Mouse (Mus musculus): Measurements from ENCODE around the gene Smurf1. TPM values are rescaled to one million over a fixed set of nuclear protein-coding genes. Genes with fewer than 3 reads are reported as not detected.

Smurf1 gene
- polyA plus RNA-seq, 1 experiment from 2014 or later: 25.8 TPM

DNA sequence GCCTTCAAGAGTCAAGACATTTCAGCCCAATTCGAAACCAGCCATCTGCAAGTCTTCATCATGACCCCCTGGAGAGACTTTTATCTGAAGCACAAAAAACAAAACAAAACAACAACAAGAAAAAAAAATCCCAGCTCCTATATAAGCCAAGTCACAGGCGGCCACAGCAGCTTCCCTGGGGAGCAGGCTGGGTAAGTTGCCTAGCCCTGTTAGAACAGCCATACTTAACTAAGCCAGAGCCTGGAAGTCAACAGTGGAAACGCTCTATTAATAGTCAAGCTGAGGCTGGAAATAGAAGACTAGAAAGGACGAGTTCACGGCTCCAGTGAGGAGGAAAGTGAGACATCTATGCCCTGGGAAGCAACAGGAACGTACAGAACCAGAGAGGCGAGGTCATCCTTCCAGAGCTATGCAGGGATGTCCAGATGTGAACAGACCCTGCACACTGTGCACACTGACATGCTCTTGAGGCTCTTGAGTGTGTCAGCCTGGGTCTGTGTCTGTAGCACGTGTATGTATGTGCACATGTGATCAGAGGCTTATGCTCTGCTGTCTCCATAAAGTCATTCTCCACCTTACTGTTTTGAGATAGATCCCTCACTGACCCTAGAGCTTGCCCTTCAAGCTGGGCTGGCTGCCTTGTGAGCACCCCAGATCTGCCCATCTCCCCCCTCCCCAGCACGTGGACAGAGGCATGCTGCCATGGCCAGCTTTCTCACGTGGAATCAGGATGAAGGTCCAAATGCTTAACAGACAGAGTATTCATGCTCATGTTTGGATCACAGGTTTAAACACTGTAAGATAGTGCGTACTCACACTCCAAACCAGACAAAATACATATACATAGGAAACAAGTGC lies 36.6 kb downstream of the Smurf1 start:
- Histone ChIP-seq H3K4me2 (no peak overlapping the region), H3K27ac (replicated peaks) (no peak overlapping the region), H3K9ac (no peak overlapping the region), H3K4me3 (no peak overlapping the region), H3K36me3 (no peaks in the 10 kb centered on the region; the same call in 1 of the 2 replicates), H3K4me1 (replicated peaks) (peaks cover 29% of the 10 kb centered on the region), H3K9me3 (no peaks in the 10 kb centered on the region), H3K27me3 (no peaks in the 10 kb centered on the region)
- no peak for ATAC-seq (ENCODE audit: low read depth)
- 65% methylated on average over 11 of the region's 11 CpGs for WGBS

DNA sequence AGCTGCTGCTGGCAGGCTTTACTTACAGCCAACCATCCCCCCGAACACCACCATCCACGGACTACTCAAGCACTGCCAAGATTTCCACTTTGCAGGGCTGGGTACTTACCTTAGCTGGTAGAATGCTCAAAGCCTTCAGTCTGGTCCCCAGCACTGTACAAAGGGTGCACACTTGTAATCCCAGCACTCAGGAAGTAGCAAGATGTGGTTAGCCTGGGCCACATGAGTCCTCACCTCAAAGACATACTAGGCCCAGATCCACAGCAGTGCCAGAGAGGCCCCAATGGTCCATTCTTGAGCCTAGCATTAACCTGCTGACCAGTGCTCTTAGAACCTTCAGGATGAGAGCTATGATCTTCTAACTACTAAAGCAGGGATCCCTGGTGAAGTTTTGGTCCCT lies 39.4 kb downstream of the Smurf1 start:
- no peaks in the 10 kb centered on the region for H3K9me3 ChIP-seq
- no peak overlapping the region for H3K9ac ChIP-seq
- no peak overlapping the region for H3K4me3 ChIP-seq
- WGBS: 91% methylated on average over 2 of the region's 2 CpGs
- no peak for ATAC-seq (ENCODE audit: low read depth)
- no peak overlapping the region for H3K4me2 ChIP-seq
- H3K27me3 ChIP-seq: no peaks in the 10 kb centered on the region
- no peak overlapping the region for H3K27ac ChIP-seq (replicated peaks)
- H3K36me3 ChIP-seq: no peaks in the 10 kb centered on the region; the same call in 1 of the 2 replicates
- H3K4me1 ChIP-seq (replicated peaks): peaks cover 48% of the 10 kb centered on the region

DNA sequence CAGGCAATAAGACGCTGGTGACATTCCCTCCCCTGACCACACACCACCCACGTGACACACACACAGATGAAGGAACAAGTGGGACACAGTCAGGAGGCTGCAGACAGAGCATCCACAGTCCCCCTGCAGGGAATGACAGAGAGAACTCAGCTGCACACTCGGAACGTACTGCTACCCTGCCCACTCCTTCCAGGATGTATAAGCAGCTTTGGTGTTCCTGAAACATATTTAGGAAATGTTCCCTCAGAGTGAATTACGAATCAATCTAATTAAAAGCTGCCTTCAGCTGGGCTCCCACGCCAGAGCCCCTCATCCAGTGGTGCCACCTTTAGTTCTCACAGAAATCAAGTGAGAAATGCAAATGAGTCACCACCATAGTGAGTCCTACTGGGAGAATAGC lies 42.3 kb downstream of the Smurf1 start:
- Histone ChIP-seq H3K4me3 (no peak overlapping the region), H3K4me1 (replicated peaks) (peaks cover 56% of the 10 kb centered on the region), H3K27me3 (no peaks in the 10 kb centered on the region), H3K9me3 (no peaks in the 10 kb centered on the region), H3K36me3 (no peaks in the 10 kb centered on the region; the same call in 1 of the 2 replicates), H3K9ac (no peak overlapping the region), H3K27ac (replicated peaks) (no peak overlapping the region), H3K4me2 (no peak overlapping the region)
- WGBS: 41% methylated on average over 6 of the region's 6 CpGs
- no peak for ATAC-seq (ENCODE audit: low read depth)

DNA sequence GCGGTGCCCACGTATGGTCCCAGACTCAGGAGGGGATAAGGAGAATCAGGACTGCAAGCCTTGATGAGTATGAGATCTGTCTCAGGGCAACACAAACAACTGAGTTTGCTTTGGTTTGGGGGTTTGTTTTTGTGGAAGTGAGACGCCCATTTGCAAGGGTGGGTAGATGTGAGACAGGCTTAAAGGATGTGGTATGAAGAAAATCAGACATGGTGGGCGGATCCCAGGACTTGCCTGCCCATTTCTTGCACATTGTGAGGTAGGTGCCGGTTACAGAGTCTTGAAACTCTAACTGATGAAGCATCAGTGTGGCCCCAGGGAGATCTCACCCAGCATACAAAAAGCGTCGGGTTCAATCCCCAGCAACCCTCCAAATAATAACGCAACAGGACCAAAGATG lies 45.9 kb downstream of the Smurf1 start:
- ATAC-seq (ENCODE audit: low read depth): no peak
- Histone ChIP-seq H3K4me1 (replicated peaks) (peaks cover 65% of the 10 kb centered on the region), H3K4me2 (no peak overlapping the region), H3K9ac (no peak overlapping the region), H3K27me3 (no peaks in the 10 kb centered on the region), H3K4me3 (no peak overlapping the region), H3K9me3 (no peaks in the 10 kb centered on the region), H3K36me3 (no peaks in the 10 kb centered on the region), H3K27ac (replicated peaks) (no peak overlapping the region)
- 89% methylated on average over 8 of the region's 8 CpGs for WGBS

DNA sequence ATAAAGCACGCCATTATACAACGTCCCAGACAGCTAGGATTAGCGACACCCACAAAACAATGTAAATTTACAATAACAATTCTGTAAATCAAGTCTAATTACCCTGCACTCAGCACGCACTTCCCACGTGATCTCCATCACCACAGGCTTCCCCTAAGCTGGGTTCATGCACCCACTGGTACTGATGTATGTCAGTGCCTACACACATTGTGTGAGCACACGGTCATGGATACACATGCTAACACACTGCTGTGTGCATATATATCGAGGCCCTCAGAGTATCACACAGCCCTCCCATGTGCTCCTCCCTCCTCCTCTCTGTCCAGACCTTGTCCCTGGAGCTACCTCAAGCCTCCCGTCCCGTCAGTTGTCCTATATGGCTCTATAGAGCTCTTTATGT lies 46.5 kb downstream of the Smurf1 start:
- Histone ChIP-seq H3K9me3 (no peaks in the 10 kb centered on the region), H3K27me3 (no peaks in the 10 kb centered on the region), H3K36me3 (no peaks in the 10 kb centered on the region), H3K9ac (peak overlapping the region; percentile 35; the same call in 1 of the 2 replicates), H3K4me3 (no peak overlapping the region), H3K4me2 (no peak overlapping the region), H3K27ac (replicated peaks) (0 out of 2 replicates have a peak overlapping the region, but pooled peaks have one; percentile 39), H3K4me1 (replicated peaks) (peaks cover 71% of the 10 kb centered on the region)
- ATAC-seq (ENCODE audit: low read depth): peak; percentile 65
- 54% methylated on average over 9 of the region's 9 CpGs for WGBS

GRCm38 (mm10) chr5:144918204-144918603 lies 47.4 kb downstream of the Smurf1 start:
- H3K27ac ChIP-seq (replicated peaks): no peak overlapping the region
- no peak for ATAC-seq (ENCODE audit: low read depth)
- H3K36me3 ChIP-seq: no peaks in the 10 kb centered on the region
- H3K4me2 ChIP-seq: no peak overlapping the region
- no peak overlapping the region for H3K4me3 ChIP-seq
- no peak overlapping the region for H3K9ac ChIP-seq
- H3K9me3 ChIP-seq: no peaks in the 10 kb centered on the region
- H3K27me3 ChIP-seq: no peaks in the 10 kb centered on the region
- peaks cover 66% of the 10 kb centered on the region for H3K4me1 ChIP-seq (replicated peaks)
- 81% methylated on average over 8 of the region's 8 CpGs for WGBS

DNA sequence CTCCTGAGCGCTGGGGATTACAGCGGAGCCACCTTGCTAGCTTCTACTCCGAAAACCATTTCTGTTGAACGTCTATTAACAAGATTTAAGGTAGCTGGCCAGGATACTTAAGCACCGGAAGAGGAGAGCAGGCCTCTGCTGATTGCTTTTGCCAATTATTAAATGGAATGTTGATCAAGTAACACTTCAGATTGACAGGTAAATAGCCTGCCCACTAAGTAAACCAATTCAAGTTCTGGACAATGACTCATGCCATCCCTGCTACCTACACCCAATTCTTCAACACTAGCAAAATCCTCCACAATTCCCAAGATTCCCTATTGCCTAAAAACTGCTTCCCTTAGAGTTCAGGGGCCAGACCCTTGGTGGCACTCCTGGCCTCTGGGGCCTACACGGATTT lies 48.5 kb downstream of the Smurf1 start:
- Histone ChIP-seq H3K4me2 (no peak overlapping the region), H3K4me1 (replicated peaks) (peaks cover 64% of the 10 kb centered on the region), H3K36me3 (no peaks in the 10 kb centered on the region), H3K27ac (replicated peaks) (no peak overlapping the region), H3K4me3 (no peak overlapping the region), H3K9me3 (no peaks in the 10 kb centered on the region), H3K9ac (no peak overlapping the region), H3K27me3 (no peaks in the 10 kb centered on the region)
- ATAC-seq (ENCODE audit: low read depth): no peak
- WGBS: 89% methylated on average over 6 of the region's 6 CpGs

DNA sequence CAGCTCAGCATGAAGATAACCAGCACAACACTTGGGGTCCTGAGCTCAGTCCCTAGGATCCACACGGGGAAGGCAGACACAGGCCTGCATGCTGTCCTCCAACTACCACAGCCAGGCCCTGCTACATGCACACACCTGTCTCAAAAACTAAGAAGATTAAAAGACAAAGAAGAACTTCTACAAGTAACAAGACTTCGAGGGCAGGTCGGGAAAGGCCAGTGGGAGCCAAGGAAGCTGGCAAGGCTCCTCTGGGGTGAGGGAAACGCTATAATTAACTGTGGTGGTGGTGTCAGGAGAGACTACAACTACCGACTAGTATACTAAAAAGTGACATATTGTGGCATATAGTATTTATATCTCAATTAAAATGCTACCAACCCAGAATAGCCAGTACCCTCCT lies 49.8 kb downstream of the Smurf1 start:
- Histone ChIP-seq H3K36me3 (no peaks in the 10 kb centered on the region), H3K4me3 (no peak overlapping the region), H3K4me1 (replicated peaks) (peaks cover 65% of the 10 kb centered on the region), H3K27me3 (no peaks in the 10 kb centered on the region), H3K4me2 (no peak overlapping the region), H3K9ac (no peak overlapping the region), H3K27ac (replicated peaks) (no peak overlapping the region), H3K9me3 (no peaks in the 10 kb centered on the region)
- no peak for ATAC-seq (ENCODE audit: low read depth)
- WGBS: 84% methylated on average over 5 of the region's 5 CpGs

DNA sequence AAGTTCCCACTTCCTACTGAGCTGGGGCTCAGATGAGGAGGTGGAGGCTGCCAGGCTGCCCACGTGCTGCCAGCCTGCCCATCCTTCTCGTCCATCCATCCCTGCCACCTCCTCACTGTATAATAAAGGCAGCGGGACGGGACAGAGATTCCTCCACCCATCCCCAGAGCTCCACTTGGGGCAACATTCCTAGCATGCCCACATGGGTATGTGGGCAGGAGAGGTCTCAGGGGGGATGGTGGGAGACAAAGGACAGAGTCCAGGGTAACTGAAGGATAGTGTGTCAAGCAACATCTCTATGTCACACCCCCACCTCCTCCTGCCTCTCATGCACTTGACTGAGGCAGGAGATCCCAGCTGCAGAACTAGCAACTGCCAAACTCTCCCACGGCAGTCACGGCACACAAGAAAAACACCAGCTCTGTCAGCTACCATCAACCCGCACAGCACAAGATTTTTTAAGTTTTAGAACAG lies 51.2 kb downstream of the Smurf1 start:
- no peak for ATAC-seq (ENCODE audit: low read depth)
- H3K27me3 ChIP-seq: no peaks in the 10 kb centered on the region
- H3K4me1 ChIP-seq (replicated peaks): peaks cover 64% of the 10 kb centered on the region

GRCm38 (mm10) chr5:144913923-144914322 lies 51.7 kb downstream of the Smurf1 start:
- WGBS: 79% methylated on average over 16 of the region's 16 CpGs
- Histone ChIP-seq H3K9ac (no peak overlapping the region), H3K27ac (replicated peaks) (no peak overlapping the region)

More for the DNA sequence above, 51.2 kb downstream of the Smurf1 start:
- Histone ChIP-seq H3K27ac (replicated peaks) (no peak overlapping the region), H3K4me2 (no peak overlapping the region), H3K36me3 (no peaks in the 10 kb centered on the region), H3K9ac (peak overlapping the region; percentile 50; the same call in 1 of the 2 replicates), H3K4me3 (no peak overlapping the region), H3K9me3 (no peaks in the 10 kb centered on the region)
- 56% methylated on average over 7 of the region's 7 CpGs for WGBS

GRCm38 (mm10) chr5:144913361-144913760 lies 52.3 kb downstream of the Smurf1 start:
- no peak for ATAC-seq (ENCODE audit: low read depth)
- Histone ChIP-seq H3K36me3 (no peaks in the 10 kb centered on the region), H3K9ac (no peak overlapping the region), H3K4me1 (replicated peaks) (peaks cover 54% of the 10 kb centered on the region), H3K4me2 (no peak overlapping the region), H3K9me3 (no peaks in the 10 kb centered on the region), H3K4me3 (no peak overlapping the region), H3K27ac (replicated peaks) (no peak overlapping the region), H3K27me3 (no peaks in the 10 kb centered on the region)
- 91% methylated on average over 5 of the region's 5 CpGs for WGBS

More at GRCm38 (mm10) chr5:144913923-144914322, 51.7 kb downstream of the Smurf1 start:
- peaks cover 60% of the 10 kb centered on the region for H3K4me1 ChIP-seq (replicated peaks)
- H3K4me2 ChIP-seq: no peak overlapping the region
- no peak overlapping the region for H3K4me3 ChIP-seq
- no peaks in the 10 kb centered on the region for H3K27me3 ChIP-seq
- no peaks in the 10 kb centered on the region for H3K36me3 ChIP-seq
- no peaks in the 10 kb centered on the region for H3K9me3 ChIP-seq
- 0 out of 2 replicates have a peak, but pooled peaks have one; percentile 40 for ATAC-seq (ENCODE audit: low read depth)

GRCm38 (mm10) chr5:144912519-144913310 lies 52.9 kb downstream of the Smurf1 start:
- Histone ChIP-seq H3K4me3 (no peak overlapping the region), H3K27me3 (no peaks in the 10 kb centered on the region), H3K4me2 (no peak overlapping the region), H3K27ac (replicated peaks) (peak overlapping the region; percentile 30; the same call in 1 of the 2 replicates), H3K9me3 (no peaks in the 10 kb centered on the region), H3K9ac (no peak overlapping the region), H3K36me3 (no peaks in the 10 kb centered on the region), H3K4me1 (replicated peaks) (peaks cover 50% of the 10 kb centered on the region)
- no peak for ATAC-seq (ENCODE audit: low read depth)
- WGBS: 42% methylated on average over 7 of the region's 7 CpGs

All from neural tube, embryonic 13.5 days (tissue).